11 mouse cellular contexts compared by ENCODE assay signal in genomic region chr17:5091490-5091889, GRCm38 (mm10).
DNase-seq lines count a peak whose midpoint lies in the region; ATAC-seq and TF ChIP-seq lines count a peak whose summit lies in the region.
"Had no signal": no experiment of that assay in that cellular context is flagged by ENCODE, and none has a peak within 500 bp of the region (broad histone marks: within the 10 kb centered on the region; RNA-seq: fewer than 3 reads in every experiment).

No protein-coding gene starts in this region.

- no peaks in the 10 kb centered on the region for H3K27me3 ChIP-seq in hindbrain, embryonic 16.5 days (replicated peaks; ENCODE audit: control insufficient read depth, insufficient read depth, low read length)
- H3K27me3 ChIP-seq in hindbrain, postnatal 0 days (ENCODE audit: insufficient read depth, low read length): no peaks in the 10 kb centered on the region
- no peaks in the 10 kb centered on the region for H3K27me3 ChIP-seq in stomach, embryonic 16.5 days (ENCODE audit: control insufficient read depth, insufficient read depth, low read length)

- H3K4me2 ChIP-seq in hindbrain, embryonic 16.5 days (ENCODE audit: low read length): no peak overlapping the region
- no peak overlapping the region for H3K4me2 ChIP-seq in hindbrain, postnatal 0 days (ENCODE audit: low read depth, low read length)
- no peak overlapping the region for H3K4me2 ChIP-seq in stomach, embryonic 16.5 days (ENCODE audit: low read depth, low read length)
- H3K4me2 ChIP-seq: hindbrain, embryonic 14.5 days had no signal

- H3K27ac ChIP-seq in hindbrain, embryonic 16.5 days (ENCODE audit: low read depth, low read length): no peak overlapping the region
- no peak overlapping the region for H3K27ac ChIP-seq in hindbrain, postnatal 0 days
- peak overlapping the region; percentile 52 for H3K27ac ChIP-seq in stomach, embryonic 16.5 days (ENCODE audit: low read length)
- H3K27ac ChIP-seq: hindbrain, embryonic 14.5 days had no signal

- no peaks in the 10 kb centered on the region for H3K36me3 ChIP-seq in hindbrain, embryonic 16.5 days (ENCODE audit: control insufficient read depth, insufficient read depth, low read length)
- H3K36me3 ChIP-seq in hindbrain, postnatal 0 days (ENCODE audit: insufficient read depth, low read length): no peaks in the 10 kb centered on the region
- H3K36me3 ChIP-seq in stomach, embryonic 16.5 days (ENCODE audit: control insufficient read depth, insufficient read depth, low read length): no peaks in the 10 kb centered on the region

- no peak overlapping the region for H3K9ac ChIP-seq in hindbrain, embryonic 16.5 days (ENCODE audit: low read depth, low read length)
- H3K9ac ChIP-seq in hindbrain, postnatal 0 days (replicated peaks; ENCODE audit: low read length): no peak overlapping the region
- no peak overlapping the region for H3K9ac ChIP-seq in stomach, embryonic 16.5 days (ENCODE audit: low read length)
- H3K9ac ChIP-seq: hindbrain, embryonic 14.5 days had no signal

- WGBS in hindbrain, embryonic 16.5 days: 84% methylated on average over 16 of the region's 16 CpGs
- WGBS in hindbrain, postnatal 0 days: 85% methylated on average over 16 of the region's 16 CpGs
- 71% methylated on average over 16 of the region's 16 CpGs for WGBS in stomach, embryonic 16.5 days

- no peaks in the 10 kb centered on the region for H3K9me3 ChIP-seq in hindbrain, embryonic 16.5 days (ENCODE audit: control insufficient read depth, low read length)
- H3K9me3 ChIP-seq in hindbrain, postnatal 0 days (ENCODE audit: low read length): no peaks in the 10 kb centered on the region
- H3K9me3 ChIP-seq in stomach, embryonic 16.5 days (replicated peaks; ENCODE audit: control insufficient read depth, low read length): no peaks in the 10 kb centered on the region

- no peak overlapping the region for H3K4me3 ChIP-seq in hindbrain, embryonic 16.5 days (ENCODE audit: low read length)
- H3K4me3 ChIP-seq in hindbrain, postnatal 0 days (ENCODE audit: low read length): no peak overlapping the region
- H3K4me3 ChIP-seq in stomach, embryonic 16.5 days (replicated peaks; ENCODE audit: low read length): no peak overlapping the region

- H3K4me1 ChIP-seq in hindbrain, embryonic 16.5 days (ENCODE audit: control insufficient read depth, insufficient read depth, low read depth, low read length): peaks cover 19% of the 10 kb centered on the region
- 0 out of 2 replicates have a peak, but pooled peaks cover 8% of the 10 kb centered on the region for H3K4me1 ChIP-seq in hindbrain, postnatal 0 days (ENCODE audit: insufficient read depth, low read length)
- H3K4me1 ChIP-seq in stomach, embryonic 16.5 days (ENCODE audit: control insufficient read depth, insufficient read depth, low read length): peaks cover 43% of the 10 kb centered on the region

- ATAC-seq in hindbrain, embryonic 16.5 days: 0 out of 2 replicates have a peak, but pooled peaks have one; percentile 6
- ATAC-seq in hindbrain, postnatal 0 days: no peak
- ATAC-seq in stomach, embryonic 16.5 days (ENCODE audit: insufficient read depth, low FRiP score): no peak

- DNase-seq in hindbrain, postnatal 0 days (ENCODE audit: low spot score): no peak
- DNase-seq in spleen, postnatal 36 days (ENCODE audit: low spot score in 2 of 2): peak; percentile 71 to 72
- no peak for DNase-seq in spleen, postnatal 14 days (ENCODE audit: low spot score in 2 of 2)
- DNase-seq in induced T-regulatory cell, adult 2 months (ENCODE audit: low read depth): peak; percentile 63
- DNase-seq in gastrocnemius, postnatal 4 days (ENCODE audit: low spot score in 2 of 2): no peak
- no peak for DNase-seq in urinary bladder, postnatal 10 days (ENCODE audit: low spot score)
- DNase-seq: adrenal gland, adult 2 months; cerebellum, adult 9-10 months had no signal

- TF ChIP-seq CTCF in hindbrain, postnatal 0 days (IDR thresholded peaks at IDR 0.05; ENCODE audit: low read depth): no peak

Comparison
In these comparisons a context has a peak if more than half of its experiments do, and no peak if none do; other contexts are left out.
1. DNase-seq: peak in spleen, postnatal 36 days (2 of 2) and induced T-regulatory cell, adult 2 months (single experiment); none in hindbrain, postnatal 0 days (single experiment), spleen, postnatal 14 days (0 of 2), gastrocnemius, postnatal 4 days (0 of 2) and urinary bladder, postnatal 10 days (single experiment).